Mouse (Mus musculus) ES-Bruce4 (cell line): ENCODE measurements around the gene Myo15b. TPM values are rescaled to one million over a fixed set of nuclear protein-coding genes. Genes with fewer than 3 reads are reported as not detected.

ENCODE experiments used
- H3K27ac ChIP-seq: 2 replicates; pipeline ENCODE4 v1.5.1; 2012; ENCODE audit warnings: low read length, inconsistent platforms; ENCODE audit not compliant: insufficient read depth
- H3K27me3 ChIP-seq: 2 replicates; pipeline ENCODE4 v1.6.1; 2012; ENCODE audit warnings: mild to moderate bottlenecking, low read length, inconsistent platforms; ENCODE audit not compliant: control insufficient read depth, poor library complexity, insufficient read depth, severe bottlenecking
- H3K36me3 ChIP-seq: 2 replicates; pipeline ENCODE4 v1.6.1; 2012; ENCODE audit warnings: inconsistent platforms, mild to moderate bottlenecking, low read length, moderate library complexity; ENCODE audit not compliant: control insufficient read depth, poor library complexity, insufficient read depth, severe bottlenecking
- H3K4me1 ChIP-seq: one replicate; pipeline ENCODE4 v1.8.1; 2011; ENCODE audit warnings: low read length; ENCODE audit not compliant: control insufficient read depth, insufficient read depth
- H3K4me3 ChIP-seq: 2 replicates; pipeline ENCODE4 v1.5.1; 2011; ENCODE audit warnings: low read depth, mild to moderate bottlenecking, low read length
- H3K9ac ChIP-seq: 2 replicates; pipeline ENCODE4 v1.6.1; 2012; ENCODE audit warnings: low read depth, mild to moderate bottlenecking, inconsistent platforms; ENCODE audit not compliant: poor library complexity, severe bottlenecking
- H3K9me3 ChIP-seq: replicated peaks from 2 replicates; pipeline ENCODE4 v1.6.1; 2012; ENCODE audit warnings: mild to moderate bottlenecking, low read length, inconsistent platforms; ENCODE audit not compliant: control insufficient read depth, poor library complexity, insufficient read depth, severe bottlenecking
- CTCF ChIP-seq: IDR thresholded peaks from one replicate; pipeline ENCODE4 v1.8.1; 2011; ENCODE audit warnings: low read depth, low read length
- EP300 ChIP-seq: IDR thresholded peaks from 2 replicates; pipeline ENCODE4 v1.6.1; 2011; ENCODE audit warnings: low read depth, low read length; ENCODE audit not compliant: insufficient read depth
- POLR2A ChIP-seq: IDR thresholded peaks from one replicate; pipeline ENCODE4 v1.8.1; 2011; ENCODE audit warnings: low read length; ENCODE audit not compliant: insufficient read depth
- polyA plus RNA-seq: library from polyadenylated mRNA; stranded (reverse); fragments of >200 nt; gene quantifications from 2 replicates; pipeline ENCODE4 v1.2.4, GENCODE M21; 2011; ENCODE audit warnings: low read depth; ENCODE audit not compliant: missing spikeins, insufficient read depth, insufficient read length

Myo15b gene
- polyA plus RNA-seq, 1 experiment = 1.6 TPM

DNA sequence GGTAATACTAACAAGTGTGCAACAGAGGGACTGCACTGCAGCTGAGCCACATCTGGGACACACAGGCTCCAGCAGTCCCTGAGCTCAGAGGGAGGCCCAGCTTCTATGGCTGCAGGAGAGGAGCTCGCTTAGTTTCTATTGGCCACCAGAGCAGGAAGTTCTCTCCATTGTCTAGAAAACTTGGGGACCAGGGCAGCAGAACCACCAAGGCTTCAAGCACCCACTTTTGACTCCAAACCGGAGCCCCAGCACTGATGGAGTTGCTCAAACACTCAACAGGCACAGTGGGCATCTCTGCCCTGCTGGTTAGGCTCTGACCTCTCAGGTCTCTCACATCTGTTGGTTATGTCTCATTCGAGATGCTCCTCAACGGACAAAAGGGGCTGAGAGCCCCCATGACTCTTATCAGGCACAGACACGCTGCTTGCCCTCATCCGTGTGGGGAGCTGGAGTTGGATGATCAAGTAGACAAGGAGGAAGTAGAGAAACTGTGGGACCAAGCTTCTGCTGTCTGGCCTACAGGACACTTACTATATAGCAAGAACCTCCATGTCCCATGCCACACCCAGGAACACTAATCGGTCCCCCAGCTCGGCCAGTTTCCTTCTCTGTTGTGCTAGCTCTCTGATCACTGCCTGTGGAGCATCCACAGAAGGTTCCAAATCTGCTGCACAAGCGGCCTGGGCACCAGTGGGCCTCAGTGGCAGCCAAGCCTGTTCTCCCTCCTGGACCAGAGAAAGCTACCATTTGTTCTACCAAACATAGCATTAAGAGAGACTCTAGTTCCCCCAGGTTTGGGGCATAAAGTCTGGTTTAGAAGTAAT is 43.3 kb downstream of the Myo15b start:
- H3K27ac ChIP-seq = no peak overlapping the region
- TF ChIP-seq POLR2A = no peak
- no peak for TF ChIP-seq CTCF
- TF ChIP-seq EP300 = no peak
- H3K9me3 ChIP-seq = no peaks in the 10 kb centered on the region
- H3K4me1 ChIP-seq = no peaks in the 10 kb centered on the region
- H3K4me3 ChIP-seq = no peak overlapping the region
- no peak overlapping the region for H3K9ac ChIP-seq
- H3K27me3 ChIP-seq = no peaks in the 10 kb centered on the region
- no peaks in the 10 kb centered on the region for H3K36me3 ChIP-seq

DNA sequence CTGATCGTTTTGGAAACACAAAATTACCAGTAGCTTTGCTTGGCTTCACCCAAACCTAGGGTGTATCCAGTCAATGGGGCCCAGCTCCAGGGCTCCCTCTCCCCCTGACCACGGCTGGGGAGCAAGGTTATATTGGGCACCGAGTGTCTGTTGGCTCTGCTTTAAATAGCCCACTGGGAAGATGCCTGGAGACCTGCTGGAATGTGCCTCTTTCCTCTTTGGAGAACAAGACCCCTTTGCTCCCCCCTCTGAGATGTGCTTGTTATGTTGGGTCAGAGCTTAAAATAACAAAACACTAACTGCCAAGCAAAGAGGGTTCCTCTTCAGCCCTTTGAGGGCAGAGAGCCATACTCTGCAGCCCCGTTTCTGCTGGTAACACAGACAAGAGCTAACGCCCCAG is 44.0 kb downstream of the Myo15b start:
- TF ChIP-seq POLR2A (no peak), CTCF (no peak), EP300 (no peak)
- Histone ChIP-seq H3K9me3 (no peaks in the 10 kb centered on the region), H3K36me3 (no peaks in the 10 kb centered on the region), H3K27ac (no peak overlapping the region), H3K4me1 (no peaks in the 10 kb centered on the region), H3K27me3 (no peaks in the 10 kb centered on the region), H3K4me3 (no peak overlapping the region), H3K9ac (no peak overlapping the region)

DNA sequence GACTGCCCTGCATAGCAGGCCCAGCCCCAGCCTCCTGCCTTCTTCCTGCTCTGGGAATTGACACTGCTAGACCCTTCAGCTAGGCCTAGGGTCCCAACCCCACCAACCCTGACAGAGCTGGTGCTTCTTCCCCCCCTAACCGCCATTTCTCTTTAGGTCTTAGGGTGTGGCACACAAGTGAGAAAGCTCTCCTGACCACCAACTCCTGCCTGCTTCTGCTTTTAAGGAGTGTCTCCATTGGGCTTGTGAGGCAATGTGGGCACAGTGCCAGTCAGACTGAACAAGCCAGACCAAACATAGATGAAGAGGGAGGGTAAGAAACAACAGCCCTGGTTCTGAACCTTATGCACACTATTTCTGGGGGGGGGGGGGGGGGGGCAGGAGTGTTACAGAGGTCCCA is 44.6 kb downstream of the Myo15b start:
- H3K27ac ChIP-seq = no peak overlapping the region

DNA sequence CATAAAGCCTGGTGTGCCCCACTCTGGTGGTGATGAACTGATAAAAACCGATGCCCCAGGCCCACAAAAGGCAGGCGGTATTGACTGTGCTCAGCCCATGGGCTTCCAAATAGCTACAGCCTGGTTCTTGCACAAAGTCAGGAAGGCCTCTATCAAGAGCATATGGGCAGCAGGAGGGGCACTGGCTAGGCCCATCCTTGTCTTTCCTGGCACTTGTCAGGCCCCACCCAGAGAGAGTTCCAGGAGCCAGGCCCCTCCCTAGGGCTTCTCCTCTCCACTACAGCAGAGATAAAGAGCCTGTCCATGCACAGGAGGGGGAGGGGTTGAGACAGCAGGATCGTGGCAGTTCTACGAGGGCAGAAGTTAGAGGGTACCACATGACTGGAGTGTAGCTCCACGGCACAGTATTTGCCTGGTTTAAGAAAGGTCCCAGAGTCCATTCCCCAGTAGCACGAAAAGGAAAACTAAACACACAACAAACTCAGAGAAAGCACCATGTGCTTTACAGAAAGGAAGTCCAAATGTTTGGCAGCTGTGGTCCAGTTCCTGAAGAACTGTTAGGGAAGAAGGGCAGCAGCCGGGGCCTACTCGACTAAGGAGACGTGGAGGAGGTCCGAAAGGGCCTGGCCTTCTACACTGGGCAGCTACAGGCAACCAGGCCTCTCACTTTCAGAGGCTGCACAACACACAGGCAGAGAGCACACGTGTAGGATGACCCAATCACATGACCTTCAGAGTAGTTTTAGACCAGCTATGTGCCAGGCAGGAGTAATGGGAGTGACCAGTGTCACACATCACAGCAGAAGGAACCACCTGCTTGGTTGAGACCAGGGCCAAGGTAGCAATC is 45.4 kb downstream of the Myo15b start:
- Histone ChIP-seq H3K9me3 (no peaks in the 10 kb centered on the region), H3K4me3 (no peak overlapping the region), H3K4me1 (no peaks in the 10 kb centered on the region), H3K27ac (no peak overlapping the region), H3K36me3 (no peaks in the 10 kb centered on the region), H3K9ac (no peak overlapping the region), H3K27me3 (no peaks in the 10 kb centered on the region)
- TF ChIP-seq POLR2A = no peak
- no peak for TF ChIP-seq EP300
- TF ChIP-seq CTCF = no peak

More for the DNA sequence above, 44.6 kb downstream of the Myo15b start:
- Histone ChIP-seq H3K36me3 (no peaks in the 10 kb centered on the region), H3K4me1 (no peaks in the 10 kb centered on the region), H3K9ac (no peak overlapping the region), H3K27me3 (no peaks in the 10 kb centered on the region), H3K4me3 (no peak overlapping the region), H3K9me3 (no peaks in the 10 kb centered on the region)
- TF ChIP-seq POLR2A = no peak
- no peak for TF ChIP-seq EP300
- TF ChIP-seq CTCF = no peak

DNA sequence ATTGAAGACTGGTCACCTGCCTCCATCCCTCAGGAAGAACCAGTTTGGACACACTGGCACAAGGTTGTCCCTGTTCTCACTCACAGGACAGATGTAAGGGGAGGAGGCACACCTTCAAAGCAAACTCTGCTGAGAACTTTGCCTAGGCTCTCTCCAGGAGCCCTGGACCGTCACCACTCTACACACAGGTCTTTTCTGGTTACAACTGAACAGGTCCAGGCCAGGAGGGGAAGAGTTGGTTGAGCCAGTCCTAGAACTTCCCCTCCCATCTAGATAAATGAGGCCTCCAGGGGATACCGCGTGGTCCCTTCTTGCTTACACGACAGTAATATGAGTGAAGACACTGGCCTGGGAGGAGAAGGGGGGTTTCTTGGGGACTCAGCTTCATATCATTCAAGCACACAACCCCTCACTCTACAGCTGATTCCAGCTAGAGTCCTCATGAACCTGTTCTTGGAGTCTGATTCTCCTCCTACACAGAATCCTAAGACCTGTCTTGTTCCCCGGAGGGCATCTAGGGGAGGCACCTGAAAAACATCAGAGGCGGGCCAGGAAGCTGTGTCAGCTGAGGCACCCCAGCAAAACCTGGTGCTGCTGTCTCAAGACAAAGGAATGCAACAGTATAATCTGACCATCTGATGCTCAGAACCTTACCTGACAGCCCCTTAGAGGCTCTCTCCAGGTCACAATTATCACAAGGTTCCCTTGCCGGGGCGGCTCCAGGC is 46.2 kb downstream of the Myo15b start:
- no peaks in the 10 kb centered on the region for H3K36me3 ChIP-seq
- H3K4me1 ChIP-seq = no peaks in the 10 kb centered on the region
- H3K9ac ChIP-seq = no peak overlapping the region
- H3K4me3 ChIP-seq = no peak overlapping the region
- TF ChIP-seq POLR2A = no peak
- TF ChIP-seq EP300 = no peak
- no peak for TF ChIP-seq CTCF
- H3K27me3 ChIP-seq = no peaks in the 10 kb centered on the region
- H3K9me3 ChIP-seq = no peaks in the 10 kb centered on the region
- no peak overlapping the region for H3K27ac ChIP-seq
